Mouse (Mus musculus) bone marrow, adult 2 months (tissue): Measurements from ENCODE around the gene Pafah1b3. TPM values are rescaled to one million over a fixed set of nuclear protein-coding genes. Genes with fewer than 3 reads are reported as not detected.
A peak's percentile ranks its signal among the peaks of the same experiment; 100 is the strongest.

Source experiments
- H3K27ac ChIP-seq: fragments of 200-500 bp; 2 replicates; pipeline ENCODE4 v1.5.1; 2012; ENCODE audit warnings: low read depth, mild to moderate bottlenecking, control low read depth, inconsistent platforms, low read length; ENCODE audit not compliant: control insufficient read depth, poor library complexity, insufficient read depth
- H3K4me1 ChIP-seq: fragments of 200-500 bp; 2 replicates; pipeline ENCODE4 v1.6.1; 2011; ENCODE audit warnings: low read length; ENCODE audit not compliant: control insufficient read depth, insufficient read depth
- H3K4me3 ChIP-seq: fragments of 200-500 bp; replicated peaks from 2 replicates; pipeline ENCODE3; 2011; ENCODE audit warnings: mild to moderate bottlenecking, low read depth, low read length, control low read depth; ENCODE audit not compliant: control insufficient read depth
- CTCF ChIP-seq: fragments of 200-500 bp; IDR thresholded peaks from 2 replicates; pipeline ENCODE4 v1.5.1; 2011; ENCODE audit warnings: low read length, control low read depth; ENCODE audit not compliant: control insufficient read depth, insufficient read depth
- POLR2A ChIP-seq: fragments of 200-500 bp; IDR thresholded peaks from 2 replicates; pipeline ENCODE4 v1.6.1; 2011; ENCODE audit warnings: low read depth, mild to moderate bottlenecking, control low read depth, low read length, borderline replicate concordance; ENCODE audit not compliant: control insufficient read depth
- WGBS: fragments of 180-500 bp; shearing (Covaris S2); methylation state at CpG from one replicate; pipeline ENCODE4 v1.1.7; 2018; 5-methylcytosine and 5-hydroxymethylcytosine counted together
- polyA plus RNA-seq: library from polyadenylated mRNA; stranded (reverse); fragments of >200 nt; gene quantifications from 2 replicates; pipeline ENCODE4 v1.2.4, GENCODE M21; 2011; ENCODE audit warnings: low replicate concordance; ENCODE audit not compliant: missing spikeins, insufficient read depth, insufficient read length

The Pafah1b3 gene
- polyA plus RNA-seq, 1 experiment: 46.4 TPM

- TF ChIP-seq CTCF (no peak), POLR2A (no peak)
- WGBS: 83% methylated on average over 9 of the region's 9 CpGs
- Histone ChIP-seq H3K27ac (no peak overlapping the region), H3K4me3 (no peak overlapping the region), H3K4me1 (no peaks in the 10 kb centered on the region)
Measured at GRCm38 (mm10) chr7:25309425-25309824, 11.6 kb upstream of the Pafah1b3 start.

- no peaks in the 10 kb centered on the region for H3K4me1 ChIP-seq
- TF ChIP-seq POLR2A (no peak), CTCF (no peak)
- WGBS: 58% methylated on average over 17 of the region's 17 CpGs
- no peak overlapping the region for H3K4me3 ChIP-seq
- H3K27ac ChIP-seq: no peak overlapping the region
Measured at GRCm38 (mm10) chr7:25308702-25309318, 11.0 kb upstream of the Pafah1b3 start.

- WGBS: 45% methylated on average over 2 of the region's 2 CpGs
- no peaks in the 10 kb centered on the region for H3K4me1 ChIP-seq
- no peak overlapping the region for H3K27ac ChIP-seq
- TF ChIP-seq CTCF (no peak), POLR2A (no peak)
- H3K4me3 ChIP-seq: no peak overlapping the region
Measured at GRCm38 (mm10) chr7:25306614-25306996, 8.8 kb upstream of the Pafah1b3 start.

GRCm38 (mm10) chr7:25305956-25306613 lies 8.3 kb upstream of the Pafah1b3 start, which contains the start of gene Tmem145:
Gene Tmem145 (plus strand): TSS chr7:25306106.
- no peak for TF ChIP-seq POLR2A
- no peak for TF ChIP-seq CTCF
- no peaks in the 10 kb centered on the region for H3K4me1 ChIP-seq
- WGBS: under 1% methylated on average over 47 of the region's 47 CpGs
- H3K27ac ChIP-seq: no peak within 1 kb of the TSS; the same call in 1 of the 2 replicates
- H3K4me3 ChIP-seq: no peak within 1 kb of the TSS

GRCm38 (mm10) chr7:25305481-25305880 lies 7.7 kb upstream of the Pafah1b3 start:
- Histone ChIP-seq H3K4me3 (no peak overlapping the region), H3K4me1 (no peaks in the 10 kb centered on the region), H3K27ac (no peak overlapping the region)
- WGBS: 0% methylated on average over 2 of the region's 2 CpGs
- TF ChIP-seq CTCF: no peak
- TF ChIP-seq POLR2A: no peak

- WGBS: 78% methylated on average over 3 of the region's 3 CpGs
- TF ChIP-seq CTCF: no peak
- no peak for TF ChIP-seq POLR2A
- H3K27ac ChIP-seq: no peak overlapping the region
Measured at GRCm38 (mm10) chr7:25303685-25304006, 5.9 kb upstream of the Pafah1b3 start.

GRCm38 (mm10) chr7:25303003-25303684 lies 5.4 kb upstream of the Pafah1b3 start:
- TF ChIP-seq CTCF: no peak
- TF ChIP-seq POLR2A: no peak
- WGBS: 63% methylated on average over 9 of the region's 9 CpGs
- no peaks in the 10 kb centered on the region for H3K4me1 ChIP-seq
- no peak overlapping the region for H3K4me3 ChIP-seq
- H3K27ac ChIP-seq: no peak overlapping the region

More at GRCm38 (mm10) chr7:25303685-25304006, 5.9 kb upstream of the Pafah1b3 start:
- H3K4me1 ChIP-seq: no peaks in the 10 kb centered on the region
- no peak overlapping the region for H3K4me3 ChIP-seq

GRCm38 (mm10) chr7:25301063-25301462 lies 3.3 kb upstream of the Pafah1b3 start, which contains the start of gene Prr19:
Gene Prr19 (plus strand): TSS chr7:25301411.
- peaks cover under 1% of the 10 kb centered on the region; the same call in 1 of the 2 replicates for H3K4me1 ChIP-seq
- H3K27ac ChIP-seq: no peak within 1 kb of the TSS
- no peak within 1 kb of the TSS for H3K4me3 ChIP-seq
- 71% methylated on average over 19 of the region's 19 CpGs for WGBS
- TF ChIP-seq CTCF (no peak), POLR2A (no peak)

- Histone ChIP-seq H3K4me3 (peak overlapping the region; percentile 77), H3K4me1 (peaks cover 2% of the 10 kb centered on the region; the same call in 1 of the 2 replicates), H3K27ac (peak overlapping the region; percentile 92)
- 0 out of 2 replicates have a peak, but pooled peaks have one; percentile 3 for TF ChIP-seq CTCF
- TF ChIP-seq POLR2A: no peak
- WGBS: 2% methylated on average over 21 of the region's 21 CpGs
Measured at GRCm38 (mm10) chr7:25296945-25297453, 787 bp downstream of the Pafah1b3 start.
